Mouse (Mus musculus) v-Abl transformed pro-B cells (cell line): Measurements from ENCODE around the gene Ripk3.

Experiments
- in situ Hi-C, 2 experiments: fragments of 400-800 bp; cut with MboI; formaldehyde crosslinking; loops; one replicate each; pipeline ENCODE4 v1.15.1; 2025; ENCODE audit not compliant: unreplicated experiment in 2 of 2

Gene Ripk3

GRCm38 (mm10) chr14:55788256-55789050, at the start of gene Ripk3:
TSS of gene Ripk3 (minus strand) at chr14:55788865.
- in situ Hi-C loops: loop anchor here in 1 of 2 experiments (10.0 kb wide), 1 partner anchor 76 kb away; no protein-coding TSS in a partner anchor

DNA sequence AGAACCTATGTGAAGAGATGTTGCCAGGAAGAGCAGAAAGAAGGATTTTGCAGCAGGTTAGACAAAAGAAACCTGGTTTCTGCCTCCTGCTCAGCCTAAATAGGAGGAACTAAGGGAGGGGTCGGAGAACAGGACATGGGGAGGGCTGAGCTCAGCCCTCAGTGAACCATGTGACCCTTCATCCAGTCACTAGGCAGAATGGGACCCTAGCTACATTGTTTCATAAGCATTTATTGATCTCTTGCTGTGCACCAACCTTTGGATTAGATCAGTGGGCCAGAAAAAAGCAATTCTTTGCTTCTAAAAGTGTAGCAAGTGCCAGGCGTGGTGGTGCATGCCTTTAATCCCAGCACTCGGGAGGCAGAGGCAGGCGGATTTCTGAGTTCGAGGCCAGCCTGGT, 49.6 kb upstream of the Ripk3 start:
- in situ Hi-C loops: loop anchor here in 1 of 2 experiments (25.0 kb wide), 1 partner anchor 474 kb away; no protein-coding TSS in a partner anchor

DNA sequence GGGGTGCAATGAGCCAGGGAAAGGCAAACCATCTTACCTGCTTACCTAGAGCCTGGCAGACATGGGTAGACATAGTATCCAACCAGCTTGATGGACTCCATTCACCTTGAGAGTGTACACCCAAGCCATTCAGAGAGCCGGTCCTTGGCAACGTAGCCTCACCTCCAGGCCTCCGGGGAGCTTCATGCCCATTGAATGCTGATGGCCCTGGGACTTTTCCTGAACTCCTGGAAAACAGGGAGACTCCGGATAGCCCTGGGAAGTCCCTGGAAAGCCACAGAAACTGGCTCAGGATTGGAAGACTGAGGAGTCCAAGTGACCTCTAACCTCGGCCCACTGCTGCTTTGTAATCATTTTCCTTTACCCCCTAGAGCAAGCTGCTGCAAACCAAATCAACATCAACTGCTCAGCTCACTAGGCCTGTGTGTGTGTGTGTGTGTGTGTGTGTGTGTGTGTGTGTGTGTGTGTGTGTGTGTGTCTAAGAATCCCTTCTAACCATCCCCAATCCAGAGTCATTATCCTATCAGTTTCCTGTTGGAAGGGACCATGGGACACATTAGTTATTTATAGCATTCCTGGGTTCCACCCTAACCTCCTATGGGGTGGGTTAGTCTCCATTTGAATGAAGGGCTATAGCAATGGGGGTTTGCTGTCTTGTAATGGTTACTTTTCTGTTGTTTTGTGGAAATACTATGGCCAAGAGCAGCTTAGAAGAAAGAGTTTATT, 46.3 kb upstream of the Ripk3 start:
- in situ Hi-C loops: loop anchor here in 1 of 2 experiments (25.0 kb wide), 1 partner anchor 477 kb away; no protein-coding TSS in a partner anchor

- in situ Hi-C loops: loop anchor here in 1 of 2 experiments (25.0 kb wide), 1 partner anchor 479 kb away; no protein-coding TSS in a partner anchor
These were observed 44.5 kb upstream of the Ripk3 start for GRCm38 (mm10) chr14:55833126-55833525.

DNA sequence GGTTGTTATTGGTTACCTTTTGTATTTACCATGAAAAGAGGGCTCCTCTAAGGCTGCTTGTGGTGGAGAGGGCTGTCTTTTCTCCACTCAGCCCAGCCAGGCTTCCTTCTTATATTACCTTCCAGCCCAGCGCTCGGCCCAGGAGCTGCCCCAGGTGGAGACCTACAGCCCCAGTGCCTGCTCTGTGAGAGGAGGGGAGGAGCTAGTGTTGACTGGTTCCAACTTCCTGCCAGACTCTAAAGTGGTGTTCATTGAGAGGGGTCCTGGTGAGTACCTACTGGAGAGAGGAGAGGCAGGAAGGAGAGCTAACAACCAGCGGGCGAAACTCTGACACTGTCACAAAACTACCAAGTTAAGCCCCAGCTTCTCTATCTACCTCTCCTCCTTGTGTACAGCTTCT, 41.7 kb upstream of the Ripk3 start:
- in situ Hi-C loops: loop anchor here in 1 of 2 experiments (25.0 kb wide), 1 partner anchor 482 kb away; no protein-coding TSS in a partner anchor

- in situ Hi-C loops: loop anchor here in 1 of 2 experiments (25.0 kb wide), 1 partner anchor 482 kb away; no protein-coding TSS in a partner anchor
These were observed 41.2 kb upstream of the Ripk3 start for GRCm38 (mm10) chr14:55829854-55830253.

GRCm38 (mm10) chr14:55828716-55829263, 40.1 kb upstream of the Ripk3 start:
- in situ Hi-C loops: loop anchor here in 1 of 2 experiments (25.0 kb wide), 1 partner anchor 484 kb away; no protein-coding TSS in a partner anchor

- in situ Hi-C loops: loop anchor here in 1 of 2 experiments (25.0 kb wide), 1 partner anchor 486 kb away; no protein-coding TSS in a partner anchor
These were observed 38.1 kb upstream of the Ripk3 start for GRCm38 (mm10) chr14:55826551-55827340.

GRCm38 (mm10) chr14:55826142-55826541, 37.5 kb upstream of the Ripk3 start:
- in situ Hi-C loops: loop anchor here in 1 of 2 experiments (25.0 kb wide), 1 partner anchor 486 kb away; no protein-coding TSS in a partner anchor

DNA sequence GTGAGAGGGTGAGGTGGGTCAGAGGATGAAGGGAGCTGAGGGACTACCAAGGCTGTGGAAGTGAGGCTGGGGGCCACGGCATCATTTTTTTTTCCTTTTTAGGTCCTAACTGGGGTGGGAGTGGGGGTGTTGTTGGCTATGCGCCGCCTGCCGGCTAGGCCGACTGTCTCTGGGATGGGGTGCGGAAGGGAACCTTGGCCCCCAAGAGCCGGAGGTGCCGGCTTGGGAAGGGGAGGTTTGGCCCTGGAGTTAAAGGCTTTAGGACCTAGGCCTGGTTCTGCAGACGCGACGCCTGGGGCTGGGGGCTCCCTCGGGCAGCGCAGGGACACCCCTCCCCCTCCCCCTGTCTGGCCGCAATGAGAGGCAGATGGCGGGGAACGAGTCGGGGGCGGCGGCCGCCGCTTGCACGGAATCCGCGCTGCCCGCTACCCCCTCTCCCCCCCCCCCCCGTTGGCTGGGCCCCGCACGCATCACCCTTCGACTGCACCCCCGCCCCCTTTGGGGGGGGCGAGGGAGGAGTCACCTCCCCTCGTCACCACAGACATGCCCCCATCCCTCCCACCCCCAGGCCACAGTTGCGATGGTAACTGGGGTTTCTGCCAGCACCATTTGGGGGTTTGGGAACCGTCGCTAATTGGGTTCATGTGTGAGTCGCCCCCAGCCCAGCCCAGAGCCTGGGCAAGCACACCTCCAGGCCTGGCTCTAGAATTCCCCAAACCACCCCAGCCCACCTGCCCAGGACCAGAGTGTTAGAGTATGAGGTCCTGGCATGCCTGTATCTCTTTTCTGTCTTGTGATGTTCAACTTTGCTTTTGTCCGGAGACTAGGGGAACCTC, 36.8 kb upstream of the Ripk3 start:
- in situ Hi-C loops: loop anchor here in 1 of 2 experiments (25.0 kb wide), 1 partner anchor 487 kb away; no protein-coding TSS in a partner anchor

GRCm38 (mm10) chr14:55824481-55825215, 36.0 kb upstream of the Ripk3 start:
- in situ Hi-C loops: loop anchor here in 1 of 2 experiments (25.0 kb wide), 1 partner anchor 488 kb away; no protein-coding TSS in a partner anchor

- in situ Hi-C loops: no loop called here
These were observed 35.4 kb upstream of the Ripk3 start for GRCm38 (mm10) chr14:55824001-55824480.

DNA sequence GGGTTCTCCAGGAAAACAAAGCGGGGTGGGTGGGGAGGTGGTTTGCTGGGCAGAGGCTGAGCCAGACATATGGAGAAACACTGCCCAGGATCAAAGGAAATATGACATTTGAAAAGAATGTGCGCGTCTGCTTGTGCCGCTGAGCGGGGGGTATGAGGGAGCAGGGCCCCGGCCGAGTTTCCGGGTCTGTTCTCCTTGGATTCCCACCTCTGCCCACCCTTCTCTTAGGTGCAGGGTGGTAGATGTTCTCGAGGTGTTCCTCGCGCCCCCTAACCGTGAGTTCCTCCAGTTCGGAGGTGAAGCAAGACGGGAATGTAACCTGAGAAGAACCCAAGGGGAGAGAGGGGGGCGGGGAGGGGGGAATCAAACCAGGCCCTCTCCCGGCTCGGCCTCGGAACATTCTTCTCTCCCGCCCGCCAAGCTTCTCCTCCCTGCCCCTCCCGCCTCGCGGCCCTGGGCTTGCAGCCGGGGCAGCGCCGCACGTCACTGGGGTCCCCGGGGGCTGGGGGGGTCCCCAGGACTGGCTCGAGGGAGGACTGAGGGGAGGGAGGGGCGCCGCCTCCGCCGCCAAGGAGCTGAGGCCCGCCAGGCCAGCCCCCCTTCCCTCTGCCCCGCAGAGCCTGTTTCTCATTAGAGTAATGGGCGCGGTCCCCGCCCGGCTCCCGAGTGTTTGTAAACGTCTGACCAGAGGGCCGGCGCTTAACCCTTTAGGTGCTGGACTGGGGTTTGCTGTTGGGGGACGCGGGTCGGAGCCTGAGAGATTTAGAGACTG, 34.5 kb upstream of the Ripk3 start, which contains the start of gene Nfatc4:
Gene Nfatc4, plus strand, starts transcription at position 154 of the 772 bp plus-strand sequence.
- in situ Hi-C loops: no loop called here

DNA sequence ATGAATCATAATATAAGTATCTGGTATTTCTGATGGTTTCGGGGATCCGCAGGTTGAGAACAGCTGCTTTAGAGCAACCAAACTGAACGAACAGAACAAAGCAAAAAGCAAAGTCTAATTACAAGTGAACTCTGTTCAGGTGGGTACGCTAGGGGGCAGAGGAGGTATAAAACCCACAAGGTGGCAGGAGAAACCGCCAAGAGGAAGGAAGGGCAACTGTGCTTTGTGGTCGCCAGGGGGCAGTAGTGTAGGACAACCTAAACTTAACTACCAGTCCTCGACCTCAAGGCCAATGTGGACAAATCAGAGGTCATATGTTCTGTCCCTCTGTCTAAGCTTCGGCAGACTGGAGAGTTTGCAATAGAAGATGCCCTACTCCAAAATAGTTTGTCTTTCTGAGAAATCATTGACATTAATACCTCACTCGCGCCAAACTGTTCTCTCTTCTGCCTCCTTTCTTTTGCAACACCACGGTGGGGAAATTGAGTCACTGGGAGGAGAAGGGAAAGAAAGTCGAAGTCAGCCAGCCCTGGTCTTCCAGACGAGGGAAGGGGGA, 33.8 kb upstream of the Ripk3 start:
- in situ Hi-C loops: no loop called here

- in situ Hi-C loops: no loop called here
These were observed 31.9 kb upstream of the Ripk3 start for GRCm38 (mm10) chr14:55820576-55820975.

DNA sequence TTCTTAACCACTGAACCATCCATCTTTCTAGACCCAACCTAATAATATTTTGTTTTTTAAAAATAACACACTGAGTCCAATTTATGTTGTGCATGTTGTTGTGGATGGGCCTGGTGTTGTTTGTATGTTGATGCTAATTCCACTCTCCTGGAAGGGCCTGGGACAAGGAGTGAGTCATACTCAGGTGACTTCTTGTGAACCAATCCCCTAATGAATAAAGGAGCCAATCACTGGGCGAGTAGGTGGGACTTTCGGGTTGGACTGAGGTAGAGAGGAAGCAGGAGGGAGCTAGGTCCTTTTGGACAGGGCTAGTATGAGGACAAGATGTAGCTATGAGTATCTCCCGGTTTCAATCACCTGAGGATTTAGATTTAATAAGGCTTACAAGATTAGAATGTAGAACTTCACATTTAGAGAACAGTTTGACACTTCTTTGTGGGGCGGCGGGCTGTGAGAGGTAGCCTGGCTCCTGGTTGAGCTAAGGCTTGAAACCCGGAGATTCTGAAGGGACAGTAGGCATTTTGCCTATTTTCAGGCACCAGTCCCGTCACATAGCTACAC, 31.3 kb upstream of the Ripk3 start:
- in situ Hi-C loops: no loop called here
